Mouse (Mus musculus): ENCODE measurements at regions not wholly inside any gene's neighbourhood (a gene's known extent, or its start where the extent isn't known, plus 50 kb on each side); places are given as distances from the start of the nearest gene placed in this dataset.

DNA sequence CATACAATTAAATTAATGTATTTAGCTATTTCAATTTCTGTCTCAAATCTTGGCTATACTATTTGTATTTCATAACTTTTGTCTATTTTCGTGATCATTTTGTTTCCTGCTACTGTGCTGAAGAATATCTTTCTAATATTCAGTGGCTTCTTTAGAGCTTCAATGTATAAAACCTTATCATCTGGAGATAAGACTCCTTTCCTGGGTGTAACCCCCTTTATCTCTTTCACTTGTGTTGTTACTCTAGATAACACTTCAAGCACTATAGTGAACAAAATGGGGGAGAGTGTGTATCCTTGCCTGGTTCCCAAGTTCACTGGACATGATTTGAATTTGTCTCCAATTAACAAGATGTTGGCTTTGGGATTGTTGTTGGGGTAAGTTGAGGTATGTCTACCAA lies 341.5 kb downstream of the 1700017N19Rik start:
- H3K27me3 ChIP-seq: no peaks in the 10 kb centered on the region
- ATAC-seq (ENCODE audit: low read depth): no peak
- no peaks in the 10 kb centered on the region for H3K9me3 ChIP-seq (replicated peaks)
- H3K9ac ChIP-seq: no peak overlapping the region
- no peaks in the 10 kb centered on the region for H3K4me1 ChIP-seq (replicated peaks)
- H3K36me3 ChIP-seq: no peaks in the 10 kb centered on the region
- no peak overlapping the region for H3K4me2 ChIP-seq
- H3K4me3 ChIP-seq (replicated peaks): no peak overlapping the region
- no peak overlapping the region for H3K27ac ChIP-seq
- 57% methylated on average over 1 of the region's 1 CpGs for WGBS (ENCODE audit: insufficient replicate concordance)
- no peak for DNase-seq

DNA sequence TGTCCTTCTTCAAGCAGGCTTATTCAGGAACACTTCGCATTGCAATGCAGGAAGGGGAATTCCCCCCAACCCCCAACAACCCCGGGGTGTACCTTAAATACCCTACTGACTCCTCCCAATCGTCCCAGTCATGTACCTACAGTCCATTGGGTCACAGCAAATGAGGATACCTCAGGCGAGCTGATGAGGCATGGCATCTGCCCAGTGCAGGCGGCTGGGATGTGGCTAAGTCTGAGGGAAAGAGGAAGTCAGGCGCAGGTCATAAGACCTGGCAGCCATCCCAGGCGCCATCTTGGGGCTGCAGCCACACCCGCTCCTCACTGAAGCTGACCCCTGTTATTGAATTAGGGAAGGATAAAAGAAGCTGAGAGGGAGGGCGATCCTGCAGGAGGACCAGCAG lies 368.1 kb downstream of the 1700017N19Rik start:
- Histone ChIP-seq H3K36me3 (no peaks in the 10 kb centered on the region), H3K9ac (no peak overlapping the region), H3K27me3 (no peaks in the 10 kb centered on the region), H3K4me2 (no peak overlapping the region), H3K9me3 (replicated peaks) (no peaks in the 10 kb centered on the region), H3K4me1 (replicated peaks) (no peaks in the 10 kb centered on the region), H3K27ac (no peak overlapping the region), H3K4me3 (replicated peaks) (no peak overlapping the region)
- 57% methylated on average over 9 of the region's 9 CpGs for WGBS (ENCODE audit: insufficient replicate concordance)
- ATAC-seq (ENCODE audit: low read depth): no peak
- no peak for DNase-seq

DNA sequence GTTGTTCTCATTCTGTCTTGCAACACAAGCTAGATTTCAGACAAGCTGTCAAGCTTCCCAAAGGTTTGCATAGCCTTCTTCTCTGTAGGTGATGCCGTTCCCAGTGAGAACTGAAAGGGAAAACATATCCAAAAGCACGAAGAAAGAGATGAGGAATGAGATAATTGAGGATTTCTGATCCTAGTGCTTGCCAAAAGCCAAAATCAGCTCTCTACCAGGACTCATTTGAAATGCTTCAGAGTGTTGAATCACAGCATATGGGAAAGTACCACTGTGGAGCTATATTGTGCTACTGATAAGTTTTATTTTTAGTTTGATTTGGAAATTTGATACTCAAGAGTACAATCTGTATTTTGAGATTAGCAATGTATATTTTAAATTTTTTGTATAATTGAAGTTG lies 413.2 kb downstream of the 1700017N19Rik start:
- Histone ChIP-seq H3K27ac (no peak overlapping the region), H3K9ac (no peak overlapping the region), H3K36me3 (no peaks in the 10 kb centered on the region), H3K4me3 (replicated peaks) (no peak overlapping the region), H3K27me3 (no peaks in the 10 kb centered on the region), H3K4me2 (no peak overlapping the region), H3K9me3 (replicated peaks) (no peaks in the 10 kb centered on the region), H3K4me1 (replicated peaks) (no peaks in the 10 kb centered on the region)
- DNase-seq: no peak
- WGBS (ENCODE audit: insufficient replicate concordance): 50% methylated on average over 2 of the region's 2 CpGs
- no peak for ATAC-seq (ENCODE audit: low read depth)

DNA sequence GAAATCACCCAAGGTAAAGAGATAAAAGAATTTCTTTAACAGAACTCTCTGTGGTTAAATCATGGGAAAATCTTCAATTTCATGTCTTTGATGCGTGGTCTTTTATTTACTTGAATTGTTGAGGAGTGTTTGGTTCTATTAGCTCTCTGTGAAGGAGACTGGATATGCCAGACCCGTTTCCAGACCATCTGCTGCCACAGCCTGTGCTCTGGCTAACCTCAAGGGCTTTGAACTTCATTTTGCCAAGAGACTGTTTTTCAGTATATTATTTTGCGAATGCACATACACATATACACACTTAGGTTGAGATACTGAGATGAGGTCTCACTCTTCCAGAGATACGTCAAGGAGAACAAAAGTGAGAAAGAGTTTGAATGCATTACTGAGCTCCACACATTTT lies 414.4 kb downstream of the 1700017N19Rik start:
- no peaks in the 10 kb centered on the region for H3K9me3 ChIP-seq (replicated peaks)
- WGBS (ENCODE audit: insufficient replicate concordance): 56% methylated on average over 4 of the region's 4 CpGs
- no peak overlapping the region for H3K27ac ChIP-seq
- H3K27me3 ChIP-seq: no peaks in the 10 kb centered on the region
- H3K4me2 ChIP-seq: no peak overlapping the region
- H3K4me3 ChIP-seq (replicated peaks): no peak overlapping the region
- DNase-seq: no peak
- no peaks in the 10 kb centered on the region for H3K4me1 ChIP-seq (replicated peaks)
- no peaks in the 10 kb centered on the region for H3K36me3 ChIP-seq
- no peak for ATAC-seq (ENCODE audit: low read depth)
- no peak overlapping the region for H3K9ac ChIP-seq

DNA sequence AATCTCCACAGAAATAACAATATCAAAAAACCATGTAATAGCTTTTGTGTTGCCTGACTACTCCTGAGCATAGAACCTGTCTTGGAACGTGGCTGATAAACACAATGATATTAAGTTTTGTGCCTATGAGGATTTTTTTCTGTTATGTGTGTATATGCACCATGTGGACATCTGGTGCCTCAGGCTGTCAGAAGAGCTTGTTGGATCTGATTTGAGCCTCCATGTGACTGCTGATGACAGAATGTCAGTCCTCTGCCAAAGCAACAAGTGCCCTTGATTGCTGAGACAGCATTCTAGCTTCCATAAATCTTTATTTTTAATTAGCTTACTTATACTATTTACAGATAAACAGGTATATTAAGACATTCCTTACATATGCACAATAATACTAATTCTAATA lies 425.1 kb downstream of the 1700017N19Rik start:
- no peak for ATAC-seq (ENCODE audit: low read depth)
- no peak overlapping the region for H3K27ac ChIP-seq
- H3K4me2 ChIP-seq: no peak overlapping the region
- WGBS (ENCODE audit: insufficient replicate concordance): 39% methylated on average over 1 of the region's 1 CpGs
- H3K36me3 ChIP-seq: no peaks in the 10 kb centered on the region
- no peak overlapping the region for H3K9ac ChIP-seq
- no peak for DNase-seq
- no peaks in the 10 kb centered on the region for H3K9me3 ChIP-seq (replicated peaks)
- H3K4me3 ChIP-seq (replicated peaks): no peak overlapping the region
- no peaks in the 10 kb centered on the region for H3K27me3 ChIP-seq
- no peaks in the 10 kb centered on the region for H3K4me1 ChIP-seq (replicated peaks)

DNA sequence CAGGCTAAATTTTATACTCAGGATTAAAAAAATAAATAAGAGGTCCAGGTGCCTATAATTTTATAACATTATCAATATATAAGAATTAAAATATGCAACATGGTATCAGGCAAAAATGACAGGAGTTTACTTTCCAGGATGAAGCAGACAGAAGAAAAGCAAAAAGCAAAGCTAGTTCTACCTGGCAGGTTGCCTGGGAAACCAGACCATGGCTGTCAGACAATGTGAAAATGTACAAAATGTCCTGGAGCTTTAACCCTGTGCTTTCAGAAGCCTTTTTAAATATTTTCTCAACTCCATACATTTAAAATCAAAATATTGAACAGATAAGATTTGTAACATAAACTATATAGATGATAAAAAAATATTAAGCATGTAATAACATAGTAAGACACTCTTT lies 448.3 kb downstream of the 1700017N19Rik start:
- Histone ChIP-seq H3K27me3 (no peaks in the 10 kb centered on the region), H3K9me3 (replicated peaks) (no peaks in the 10 kb centered on the region), H3K27ac (no peak overlapping the region), H3K4me2 (no peak overlapping the region), H3K9ac (no peak overlapping the region), H3K4me3 (replicated peaks) (no peak overlapping the region), H3K36me3 (no peaks in the 10 kb centered on the region), H3K4me1 (replicated peaks) (no peaks in the 10 kb centered on the region)
- DNase-seq (no peak), ATAC-seq (ENCODE audit: low read depth) (no peak)

DNA sequence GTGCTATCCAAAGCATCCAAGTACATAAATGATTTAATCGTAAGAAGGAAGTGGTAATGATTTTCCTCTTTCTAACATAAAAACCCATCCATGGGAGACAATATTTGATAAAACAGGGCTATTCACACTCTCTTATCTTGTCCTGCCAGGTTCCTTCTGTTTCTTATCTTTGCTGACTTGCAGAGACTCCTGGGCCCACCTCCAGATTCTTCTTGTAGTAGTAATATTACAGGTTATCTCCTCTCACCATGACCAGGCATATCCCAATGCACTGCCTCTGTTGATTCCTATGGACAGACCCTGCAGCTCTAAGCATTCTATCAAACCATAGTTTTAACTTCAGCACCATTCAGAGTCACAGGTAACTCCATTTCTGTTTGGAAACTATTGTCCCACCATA lies 448.8 kb downstream of the 1700017N19Rik start:
- WGBS (ENCODE audit: insufficient replicate concordance): 62% methylated on average over 1 of the region's 1 CpGs
- no peak for DNase-seq
- no peak overlapping the region for H3K9ac ChIP-seq

More for the DNA sequence above, 448.8 kb downstream of the 1700017N19Rik start:
- Histone ChIP-seq H3K27me3 (no peaks in the 10 kb centered on the region), H3K4me1 (replicated peaks) (no peaks in the 10 kb centered on the region), H3K9me3 (replicated peaks) (no peaks in the 10 kb centered on the region), H3K4me2 (no peak overlapping the region), H3K4me3 (replicated peaks) (no peak overlapping the region), H3K27ac (no peak overlapping the region), H3K36me3 (no peaks in the 10 kb centered on the region)
- no peak for ATAC-seq (ENCODE audit: low read depth)
